Mouse (Mus musculus): ENCODE data around the gene Gm14308. TPM values are rescaled to one million over a fixed set of nuclear protein-coding genes. Genes with fewer than 3 reads are reported as not detected.
"Not testable (repeated sequence)": the region's sequence is repeated elsewhere in the genome, so short reads cannot be mapped to it uniquely, and the experiment has no call there.

Gene Gm14308
- 1 to 10 TPM; 1.0 to 4.2 TPM for total RNA-seq (2021)
- long read RNA-seq, experiment 1, partial matches to known transcripts: 0 of 3 reads
- long read RNA-seq, experiment 1, other reads (novel, unspliced or antisense): 1 of 3 reads
- long read RNA-seq, experiment 2, partial matches to known transcripts: 0 of 1 reads
- long read RNA-seq, experiment 2, other reads (novel, unspliced or antisense): 1 of 1 reads

DNA sequence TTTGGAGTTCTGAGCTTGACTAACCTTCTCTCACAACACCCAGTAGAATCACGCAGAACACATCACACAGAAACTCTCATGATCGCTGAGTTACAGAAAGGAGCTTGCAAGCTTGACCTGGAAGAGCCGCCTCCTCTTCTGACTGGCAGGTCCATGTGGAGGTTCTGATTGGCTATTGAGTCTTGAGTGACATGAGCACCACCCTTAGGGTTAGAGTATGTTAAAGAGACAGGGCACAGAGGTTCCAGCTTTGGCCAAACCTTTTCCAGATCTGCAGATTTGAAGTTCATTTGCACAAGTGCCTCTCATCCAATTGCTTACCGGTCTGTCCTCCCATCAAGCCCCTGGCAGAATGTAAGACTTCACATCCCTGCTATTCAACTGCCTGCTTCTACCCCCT is at the start of gene Gm14308:
Gene Gm14308, minus strand, starts transcription at position 101 of the 400 bp plus-strand sequence.
- DNase-seq (ENCODE audit: low spot score in 2 of 2): not testable (repeated sequence)

DNA sequence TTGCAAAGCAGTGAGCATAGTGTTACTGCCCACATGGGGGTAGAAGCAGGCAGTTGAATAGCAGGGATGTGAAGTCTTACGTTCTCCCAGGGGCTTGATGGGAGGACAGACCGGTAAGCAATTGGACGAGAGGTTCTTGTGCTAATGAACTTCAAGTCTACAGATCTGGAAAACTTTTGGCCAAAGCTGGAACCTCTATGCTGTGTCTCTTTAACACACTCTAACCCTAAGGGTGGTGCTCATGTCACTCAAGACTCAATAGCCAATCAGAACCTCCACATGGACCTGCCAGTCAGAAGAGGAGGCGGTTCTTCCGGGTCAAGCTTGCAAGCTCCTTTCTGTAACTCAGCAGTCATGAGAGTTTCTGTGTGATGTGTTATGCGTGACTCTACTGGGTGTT is 34.1 kb upstream of the Gm14308 start, which contains the start of gene Zfp973:
Gene Zfp973, plus strand, starts transcription at position 301 of the 400 bp plus-strand sequence.
- not testable (repeated sequence) for DNase-seq (ENCODE audit: low spot score in 2 of 2)

Other genes with a start within 250 kb of the Gm14308 start
- gene Gm14435, start 212.8 kb downstream of the Gm14308 start, total RNA-seq (2021): 1 to 10 TPM; 6.0 to 9.1 TPM
- not detected for gene Gm14434, start 149.6 kb downstream of the Gm14308 start, total RNA-seq (2021)
- gene Zfp967, start 115.3 kb downstream of the Gm14308 start, total RNA-seq (2021): not detected
- 1 to 10 TPM; 7.5 TPM for gene Zfp973, start 34.2 kb upstream of the Gm14308 start, total RNA-seq (2021)
- gene Gm14305, start 72.0 kb upstream of the Gm14308 start, total RNA-seq (2021): 10 to 100 TPM; 11.4 to 11.6 TPM
- 1 to 10 TPM; 7.6 to 8.6 TPM for gene Gm14295, start 162.3 kb upstream of the Gm14308 start, total RNA-seq (2021)
- gene Gm14408, start 194.8 kb upstream of the Gm14308 start, total RNA-seq (2021): not detected